Mouse (Mus musculus) stomach, postnatal 0 days (tissue): ENCODE data around the gene Sept10.

Source experiments
- CTCF ChIP-seq: IDR thresholded peaks from 2 replicates; pipeline ENCODE4 v1.5.1; 2016; ENCODE audit warnings: antibody characterized with exemption, low read depth, mild to moderate bottlenecking, moderate library complexity
- EP300 ChIP-seq: optimal IDR thresholded peaks from 2 replicates; pipeline ENCODE3; 2016; ENCODE audit warnings: antibody characterized with exemption

DNA sequence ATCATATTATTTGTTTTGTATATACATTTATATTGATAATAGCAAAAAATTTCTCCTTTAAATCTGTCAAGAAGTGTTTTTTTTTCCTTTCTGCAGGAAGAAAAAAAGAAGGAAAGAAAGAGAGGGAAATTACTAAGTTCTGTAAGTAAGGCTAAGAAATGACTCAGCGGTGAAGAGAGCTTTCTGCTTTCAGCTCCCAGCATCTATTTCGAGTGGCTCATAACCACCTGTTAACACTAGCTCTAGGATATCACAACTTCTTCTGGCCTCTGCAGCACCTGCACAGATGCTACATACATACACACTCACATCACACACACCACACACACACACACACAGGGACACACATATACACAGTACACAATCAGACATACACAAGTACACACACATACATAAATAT is 34.9 kb upstream of the Sept10 start:
- TF ChIP-seq CTCF (no peak), EP300 (no peak)
